Mouse (Mus musculus): ENCODE data around the gene Tlr2. TPM values are rescaled to one million over a fixed set of nuclear protein-coding genes. Genes with fewer than 3 reads are reported as not detected.

Gene Tlr2
- polyA plus RNA-seq, 1 experiment from 2014 or later: 2.5 TPM

GRCm38 (mm10) chr3:83827684-83828083, 13.9 kb downstream of the Tlr2 start:
- Histone ChIP-seq H3K9ac (ENCODE audit: low read length) (no peak overlapping the region), H3K27ac (replicated peaks in 1 of 2; ENCODE audit: control insufficient read depth in 1 of 2, insufficient read depth in 1 of 2, low read depth in 2 of 2, low read length in 2 of 2) (no peak overlapping the region), H3K4me2 (ENCODE audit: low read length) (no peak overlapping the region), H3K36me3 (ENCODE audit: control insufficient read depth, insufficient read depth, low read length) (no peaks in the 10 kb centered on the region), H3K4me1 (ENCODE audit: control insufficient read depth in 2 of 2, insufficient read depth in 2 of 2, low read length in 2 of 2) (no peaks in the 10 kb centered on the region), H3K27me3 (ENCODE audit: control insufficient read depth, insufficient read depth, low read length) (no peaks in the 10 kb centered on the region), H3K4me3 (ENCODE audit: control insufficient read depth in 1 of 2, insufficient read depth in 1 of 2, low read depth in 1 of 2, low read length in 2 of 2) (no peak overlapping the region), H3K9me3 (ENCODE audit: control insufficient read depth, low read length) (no peaks in the 10 kb centered on the region)
- no peak for ATAC-seq (ENCODE audit: insufficient number of reproducible peaks, insufficient read depth, low FRiP score, low read depth)
- WGBS: 83% methylated on average over 9 of the region's 9 CpGs

DNA sequence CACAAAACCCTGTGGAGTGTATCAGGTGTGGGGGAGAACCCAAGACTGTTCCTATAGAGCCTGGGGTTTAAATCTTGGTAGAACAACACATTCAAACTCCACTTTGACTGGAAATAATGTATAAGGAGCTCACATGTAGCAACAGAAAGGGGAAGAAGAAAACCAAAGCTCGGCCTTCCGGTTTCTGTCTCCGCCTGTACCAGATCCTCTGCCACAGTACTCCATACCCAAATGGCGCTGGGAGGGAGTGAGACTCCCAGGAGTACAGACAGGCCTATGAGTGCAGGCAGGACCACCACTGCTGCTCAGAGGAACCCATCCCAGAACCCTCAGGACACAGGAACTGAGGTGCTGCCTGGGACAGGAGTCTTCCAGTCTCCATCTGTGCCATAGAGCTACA, 17.8 kb downstream of the Tlr2 start:
- Histone ChIP-seq H3K27ac (replicated peaks in 1 of 2; ENCODE audit: control insufficient read depth in 1 of 2, insufficient read depth in 1 of 2, low read depth in 2 of 2, low read length in 2 of 2) (no peak overlapping the region), H3K4me1 (ENCODE audit: control insufficient read depth in 2 of 2, insufficient read depth in 2 of 2, low read length in 2 of 2) (no peaks in the 10 kb centered on the region), H3K4me2 (ENCODE audit: low read length) (no peak overlapping the region), H3K36me3 (ENCODE audit: control insufficient read depth, insufficient read depth, low read length) (no peaks in the 10 kb centered on the region), H3K27me3 (ENCODE audit: control insufficient read depth, insufficient read depth, low read length) (no peaks in the 10 kb centered on the region), H3K4me3 (ENCODE audit: control insufficient read depth in 1 of 2, insufficient read depth in 1 of 2, low read depth in 1 of 2, low read length in 2 of 2) (no peak overlapping the region), H3K9me3 (ENCODE audit: control insufficient read depth, low read length) (no peaks in the 10 kb centered on the region), H3K9ac (ENCODE audit: low read length) (no peak overlapping the region)
- ATAC-seq (ENCODE audit: insufficient number of reproducible peaks, insufficient read depth, low FRiP score, low read depth): no peak
- WGBS: 81% methylated on average over 4 of the region's 4 CpGs

GRCm38 (mm10) chr3:83816372-83816925, 25.1 kb downstream of the Tlr2 start:
- no peaks in the 10 kb centered on the region for H3K9me3 ChIP-seq (ENCODE audit: control insufficient read depth, low read length)
- no peak overlapping the region for H3K4me3 ChIP-seq (ENCODE audit: control insufficient read depth in 1 of 2, insufficient read depth in 1 of 2, low read depth in 1 of 2, low read length in 2 of 2)
- no peak overlapping the region for H3K9ac ChIP-seq (ENCODE audit: low read length)
- H3K27ac ChIP-seq (replicated peaks in 1 of 2; ENCODE audit: control insufficient read depth in 1 of 2, insufficient read depth in 1 of 2, low read depth in 2 of 2, low read length in 2 of 2): no peak overlapping the region
- 0 out of 4 replicates have a peak, but pooled peaks cover 0 to 3% of the 10 kb centered on the region in 2 experiments for H3K4me1 ChIP-seq (ENCODE audit: control insufficient read depth in 2 of 2, insufficient read depth in 2 of 2, low read length in 2 of 2)
- WGBS: 82% methylated on average over 4 of the region's 4 CpGs
- no peaks in the 10 kb centered on the region for H3K36me3 ChIP-seq (ENCODE audit: control insufficient read depth, insufficient read depth, low read length)
- H3K27me3 ChIP-seq (ENCODE audit: control insufficient read depth, insufficient read depth, low read length): no peaks in the 10 kb centered on the region
- ATAC-seq (ENCODE audit: insufficient number of reproducible peaks, insufficient read depth, low FRiP score, low read depth): no peak
- H3K4me2 ChIP-seq (ENCODE audit: low read length): no peak overlapping the region

- H3K4me1 ChIP-seq (ENCODE audit: control insufficient read depth in 2 of 2, insufficient read depth in 2 of 2, low read length in 2 of 2): 0 out of 4 replicates have a peak, but pooled peaks cover 0 to 3% of the 10 kb centered on the region in 2 experiments
- no peaks in the 10 kb centered on the region for H3K36me3 ChIP-seq (ENCODE audit: control insufficient read depth, insufficient read depth, low read length)
- ATAC-seq (ENCODE audit: insufficient number of reproducible peaks, insufficient read depth, low FRiP score, low read depth): no peak
These were observed 28.7 kb downstream of the Tlr2 start for GRCm38 (mm10) chr3:83812863-83813262.

DNA sequence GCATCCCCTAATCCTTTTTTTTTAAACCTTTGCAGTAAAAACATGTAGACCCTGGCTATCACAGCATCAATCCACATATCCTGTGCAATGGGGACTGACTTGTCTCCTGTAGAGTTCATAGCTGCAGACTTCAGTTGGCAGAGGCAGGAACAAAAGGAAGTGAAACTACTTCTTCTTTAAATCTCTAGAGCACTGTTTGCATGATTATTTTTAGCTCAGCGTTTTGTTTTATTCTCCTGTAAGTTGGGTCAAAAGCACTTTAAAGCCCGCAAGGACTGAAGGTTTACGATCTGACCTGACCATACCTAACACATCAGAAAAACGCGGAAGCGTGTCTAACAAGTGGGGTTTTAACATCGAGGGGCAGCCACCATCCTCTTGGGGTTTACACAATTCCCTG, 29.6 kb downstream of the Tlr2 start:
- H3K9me3 ChIP-seq (ENCODE audit: control insufficient read depth, low read length): no peaks in the 10 kb centered on the region
- H3K36me3 ChIP-seq (ENCODE audit: control insufficient read depth, insufficient read depth, low read length): no peaks in the 10 kb centered on the region
- WGBS: 80% methylated on average over 7 of the region's 7 CpGs
- H3K4me3 ChIP-seq (ENCODE audit: control insufficient read depth in 1 of 2, insufficient read depth in 1 of 2, low read depth in 1 of 2, low read length in 2 of 2): no peak overlapping the region
- H3K4me2 ChIP-seq (ENCODE audit: low read length): no peak overlapping the region
- H3K27me3 ChIP-seq (ENCODE audit: control insufficient read depth, insufficient read depth, low read length): no peaks in the 10 kb centered on the region
- 0 out of 4 replicates have a peak, but pooled peaks cover 0 to 3% of the 10 kb centered on the region in 2 experiments for H3K4me1 ChIP-seq (ENCODE audit: control insufficient read depth in 2 of 2, insufficient read depth in 2 of 2, low read length in 2 of 2)
- H3K9ac ChIP-seq (ENCODE audit: low read length): no peak overlapping the region
- H3K27ac ChIP-seq (replicated peaks in 1 of 2; ENCODE audit: control insufficient read depth in 1 of 2, insufficient read depth in 1 of 2, low read depth in 2 of 2, low read length in 2 of 2): no peak overlapping the region; a peak in 1 of 4 replicates
- no peak for ATAC-seq (ENCODE audit: insufficient number of reproducible peaks, insufficient read depth, low FRiP score, low read depth)

More at GRCm38 (mm10) chr3:83812863-83813262, 28.7 kb downstream of the Tlr2 start:
- no peaks in the 10 kb centered on the region for H3K9me3 ChIP-seq (ENCODE audit: control insufficient read depth, low read length)
- no peaks in the 10 kb centered on the region for H3K27me3 ChIP-seq (ENCODE audit: control insufficient read depth, insufficient read depth, low read length)
- H3K4me2 ChIP-seq (ENCODE audit: low read length): no peak overlapping the region
- H3K9ac ChIP-seq (ENCODE audit: low read length): no peak overlapping the region
- no peak overlapping the region for H3K4me3 ChIP-seq (ENCODE audit: control insufficient read depth in 1 of 2, insufficient read depth in 1 of 2, low read depth in 1 of 2, low read length in 2 of 2)
- H3K27ac ChIP-seq (replicated peaks in 1 of 2; ENCODE audit: control insufficient read depth in 1 of 2, insufficient read depth in 1 of 2, low read depth in 2 of 2, low read length in 2 of 2): no peak overlapping the region

GRCm38 (mm10) chr3:83808483-83808882, 33.1 kb downstream of the Tlr2 start:
- 0 out of 4 replicates have a peak, but pooled peaks cover 0 to 3% of the 10 kb centered on the region in 2 experiments for H3K4me1 ChIP-seq (ENCODE audit: control insufficient read depth in 2 of 2, insufficient read depth in 2 of 2, low read length in 2 of 2)
- H3K4me3 ChIP-seq (ENCODE audit: control insufficient read depth in 1 of 2, insufficient read depth in 1 of 2, low read depth in 1 of 2, low read length in 2 of 2): no peak overlapping the region
- H3K27ac ChIP-seq (replicated peaks in 1 of 2; ENCODE audit: control insufficient read depth in 1 of 2, insufficient read depth in 1 of 2, low read depth in 2 of 2, low read length in 2 of 2): no peak overlapping the region
- no peak overlapping the region for H3K9ac ChIP-seq (ENCODE audit: low read length)
- H3K4me2 ChIP-seq (ENCODE audit: low read length): no peak overlapping the region
- H3K9me3 ChIP-seq (ENCODE audit: control insufficient read depth, low read length): no peaks in the 10 kb centered on the region
- ATAC-seq (ENCODE audit: insufficient number of reproducible peaks, insufficient read depth, low FRiP score, low read depth): no peak
- WGBS: 82% methylated on average over 12 of the region's 12 CpGs
- H3K27me3 ChIP-seq (ENCODE audit: control insufficient read depth, insufficient read depth, low read length): no peaks in the 10 kb centered on the region
- no peaks in the 10 kb centered on the region for H3K36me3 ChIP-seq (ENCODE audit: control insufficient read depth, insufficient read depth, low read length)

DNA sequence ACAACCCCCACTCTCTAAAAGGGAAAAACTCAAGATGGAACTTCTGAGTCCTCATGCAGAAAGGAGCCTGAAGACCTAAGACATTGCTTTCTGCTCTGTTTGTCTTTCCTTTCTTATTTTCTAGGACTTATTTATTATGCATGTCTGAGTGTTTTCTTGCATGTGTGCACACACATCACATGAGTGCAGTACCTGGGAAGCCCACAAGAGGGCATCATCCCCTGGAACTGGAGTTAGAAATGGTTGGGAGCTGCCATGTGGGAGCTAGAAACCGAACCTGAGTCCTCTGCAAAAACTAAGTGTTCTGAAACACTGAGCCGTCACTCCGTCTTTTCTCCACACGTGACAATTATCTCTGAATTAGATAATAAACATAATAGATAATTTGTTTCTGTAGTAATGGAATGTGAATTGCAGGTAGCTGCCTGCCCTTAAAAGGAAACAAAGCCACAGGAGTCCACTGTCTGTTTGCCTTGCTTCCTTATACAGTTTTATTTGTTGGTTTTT, 39.9 kb downstream of the Tlr2 start:
- H3K27me3 ChIP-seq (ENCODE audit: control insufficient read depth, insufficient read depth, low read length): no peaks in the 10 kb centered on the region
- WGBS: 91% methylated on average over 4 of the region's 4 CpGs
- H3K36me3 ChIP-seq (ENCODE audit: control insufficient read depth, insufficient read depth, low read length): no peaks in the 10 kb centered on the region
- no peaks in the 10 kb centered on the region for H3K4me1 ChIP-seq (ENCODE audit: control insufficient read depth in 2 of 2, insufficient read depth in 2 of 2, low read length in 2 of 2)
- H3K4me3 ChIP-seq (ENCODE audit: control insufficient read depth in 1 of 2, insufficient read depth in 1 of 2, low read depth in 1 of 2, low read length in 2 of 2): no peak overlapping the region
- no peak overlapping the region for H3K9ac ChIP-seq (ENCODE audit: low read length)
- no peak overlapping the region for H3K4me2 ChIP-seq (ENCODE audit: low read length)
- H3K27ac ChIP-seq (replicated peaks in 1 of 2; ENCODE audit: control insufficient read depth in 1 of 2, insufficient read depth in 1 of 2, low read depth in 2 of 2, low read length in 2 of 2): no peak overlapping the region
- H3K9me3 ChIP-seq (ENCODE audit: control insufficient read depth, low read length): peaks cover 3% of the 10 kb centered on the region; the same call in 1 of the 2 replicates
- no peak for ATAC-seq (ENCODE audit: insufficient number of reproducible peaks, insufficient read depth, low FRiP score, low read depth)

DNA sequence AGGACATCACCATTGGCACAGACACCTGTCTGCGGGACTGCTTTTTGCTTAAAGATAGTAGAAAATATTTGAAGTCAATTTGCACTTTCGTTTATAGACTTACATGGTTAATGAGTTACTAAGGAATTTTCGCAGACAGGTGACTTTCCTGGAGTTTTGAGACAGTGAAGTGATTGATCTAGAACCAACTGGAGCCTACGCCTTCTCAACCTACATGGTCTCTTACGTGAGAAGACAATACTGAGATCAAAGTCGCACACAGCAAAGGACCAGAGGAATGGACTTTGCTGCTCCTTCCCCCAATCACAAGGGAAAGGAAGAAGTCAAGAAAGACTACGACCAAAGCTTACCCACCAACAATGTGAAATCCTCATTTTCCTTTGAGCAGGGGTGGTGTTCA, 42.1 kb downstream of the Tlr2 start:
- Histone ChIP-seq H3K9ac (ENCODE audit: low read length) (no peak overlapping the region), H3K27ac (replicated peaks in 1 of 2; ENCODE audit: control insufficient read depth in 1 of 2, insufficient read depth in 1 of 2, low read depth in 2 of 2, low read length in 2 of 2) (no peak overlapping the region), H3K4me2 (ENCODE audit: low read length) (no peak overlapping the region), H3K4me3 (ENCODE audit: control insufficient read depth in 1 of 2, insufficient read depth in 1 of 2, low read depth in 1 of 2, low read length in 2 of 2) (no peak overlapping the region), H3K4me1 (ENCODE audit: control insufficient read depth in 2 of 2, insufficient read depth in 2 of 2, low read length in 2 of 2) (no peaks in the 10 kb centered on the region), H3K27me3 (ENCODE audit: control insufficient read depth, insufficient read depth, low read length) (no peaks in the 10 kb centered on the region), H3K9me3 (ENCODE audit: control insufficient read depth, low read length) (peaks cover 3% of the 10 kb centered on the region; the same call in 1 of the 2 replicates), H3K36me3 (ENCODE audit: control insufficient read depth, insufficient read depth, low read length) (no peaks in the 10 kb centered on the region)
- WGBS: 82% methylated on average over 7 of the region's 7 CpGs
- no peak for ATAC-seq (ENCODE audit: insufficient number of reproducible peaks, insufficient read depth, low FRiP score, low read depth)
